7 mouse cellular contexts compared by ENCODE assay signal in the genomic region with DNA sequence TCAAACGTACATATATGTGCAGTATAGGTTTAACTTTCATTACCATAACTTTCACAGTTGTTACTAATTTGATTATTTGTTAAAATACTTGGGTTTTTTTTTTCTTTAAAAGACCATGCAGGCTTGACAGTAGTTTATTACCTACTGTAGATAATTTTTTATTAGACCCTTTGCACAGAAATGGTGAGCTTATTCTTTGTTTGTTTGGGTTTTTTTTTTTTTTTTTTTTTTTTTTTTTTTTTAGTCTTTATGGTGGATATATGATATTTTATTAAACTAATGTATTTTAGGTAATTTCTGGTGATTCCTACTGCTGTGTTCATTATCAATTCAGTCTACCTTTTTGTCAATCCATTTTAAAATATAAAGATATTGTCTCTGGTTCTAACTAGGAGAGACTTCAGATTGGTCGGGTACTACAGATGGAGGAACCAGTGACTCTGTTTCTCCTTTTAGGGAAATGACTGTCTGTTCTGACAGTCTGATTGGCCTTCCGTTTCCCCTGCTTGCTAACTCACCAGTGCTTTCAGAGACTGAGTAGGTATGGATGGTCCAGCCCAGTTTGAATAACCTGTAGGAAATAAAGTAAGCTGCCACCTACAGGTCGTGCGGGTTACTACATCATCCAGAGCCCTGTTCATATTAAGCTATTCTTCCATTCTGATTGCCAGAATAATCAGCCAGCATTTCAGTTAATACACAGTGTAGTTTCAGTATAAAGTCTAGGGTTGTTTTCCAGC. TPM values are rescaled to one million over a fixed set of nuclear protein-coding genes. Genes with fewer than 3 reads are reported as not detected.
DNase-seq lines count a peak whose midpoint lies in the region; ATAC-seq lines count a peak whose summit lies in the region.

No protein-coding gene starts in this region.

- H3K9me3 ChIP-seq in embryonic facial prominence, embryonic 11.5 days (replicated peaks; ENCODE audit: control insufficient read depth, low read length), result no peaks in the 10 kb centered on the region
- H3K9me3 ChIP-seq in intestine, embryonic 16.5 days (ENCODE audit: control insufficient read depth, low read length), result no peaks in the 10 kb centered on the region

- no peaks in the 10 kb centered on the region for H3K27me3 ChIP-seq in embryonic facial prominence, embryonic 11.5 days (ENCODE audit: control insufficient read depth, insufficient read depth, low read length)
- H3K27me3 ChIP-seq in intestine, embryonic 16.5 days (replicated peaks; ENCODE audit: control insufficient read depth, insufficient read depth, low read length), result 0 out of 2 replicates have a peak, but pooled peaks cover 2% of the 10 kb centered on the region

- H3K4me3 ChIP-seq in embryonic facial prominence, embryonic 11.5 days (ENCODE audit: low read depth, low read length), result no peak overlapping the region
- H3K4me3 ChIP-seq in intestine, embryonic 16.5 days (ENCODE audit: low read length), result peak overlapping the region; percentile 29

- peak; percentile 87 for DNase-seq in adrenal gland, postnatal 10 days
- DNase-seq in embryonic facial prominence, embryonic 11.5 days (ENCODE audit: low spot score), result peak; percentile 93
- DNase-seq in gonadal fat pad, adult 2 months (ENCODE audit: low read depth), result peak; percentile 34
- DNase-seq in left cerebral cortex, postnatal 25 days (ENCODE audit: low spot score in 2 of 2), result peak; percentile 84 to 94
- peak; percentile 89 for DNase-seq in mesoderm, embryonic 11.5 days (ENCODE audit: low read depth, low spot score)
- peak; percentile 76 to 77 for DNase-seq in right cerebral cortex, postnatal 36 days (ENCODE audit: low spot score in 2 of 2)

- intact Hi-C loops in left cerebral cortex, postnatal 25 days (cut with DNase I), result loop anchor here (2.0 kb wide), 1 partner anchor 243 kb away; no protein-coding TSS in a partner anchor

- no peaks in the 10 kb centered on the region for H3K4me1 ChIP-seq in embryonic facial prominence, embryonic 11.5 days (ENCODE audit: control insufficient read depth, insufficient read depth, low read length)
- H3K4me1 ChIP-seq in intestine, embryonic 16.5 days (ENCODE audit: control insufficient read depth, insufficient read depth, low read length), result peaks cover 4% of the 10 kb centered on the region; the same call in 1 of the 2 replicates

- H3K4me2 ChIP-seq in embryonic facial prominence, embryonic 11.5 days (ENCODE audit: low read depth, low read length), result no peak overlapping the region
- H3K4me2 ChIP-seq in intestine, embryonic 16.5 days (ENCODE audit: low read depth, low read length), result peak overlapping the region; percentile 47

- H3K36me3 ChIP-seq in embryonic facial prominence, embryonic 11.5 days (replicated peaks; ENCODE audit: control insufficient read depth, insufficient read depth, low read depth, low read length), result no peaks in the 10 kb centered on the region; the same call in 1 of the 2 replicates
- H3K36me3 ChIP-seq in intestine, embryonic 16.5 days (ENCODE audit: control insufficient read depth, insufficient read depth, low read length), result peaks cover 3% of the 10 kb centered on the region

- WGBS in embryonic facial prominence, embryonic 11.5 days, result 8% methylated on average over 5 of the region's 5 CpGs
- 6% methylated on average over 5 of the region's 5 CpGs for WGBS in intestine, embryonic 16.5 days

- H3K27ac ChIP-seq in embryonic facial prominence, embryonic 11.5 days (replicated peaks; ENCODE audit: low read depth, low read length), result no peak overlapping the region
- H3K27ac ChIP-seq in intestine, embryonic 16.5 days (ENCODE audit: low read length), result no peak overlapping the region

- H3K9ac ChIP-seq in embryonic facial prominence, embryonic 11.5 days (replicated peaks; ENCODE audit: low read length), result no peak overlapping the region
- H3K9ac ChIP-seq in intestine, embryonic 16.5 days (ENCODE audit: low read depth, low read length), result no peak overlapping the region

- ATAC-seq in embryonic facial prominence, embryonic 11.5 days (replicated peaks; ENCODE audit: insufficient number of reproducible peaks, low FRiP score, low TSS enrichment, low read depth), result no peak
- peak; percentile 27 for ATAC-seq in intestine, embryonic 16.5 days

RNA-seq across cellular contexts. Expression of a gene that starts 1.6 kb away (rescaled TPM):
- total RNA-seq in adrenal gland, postnatal 10 days (2021), result 100 to 1,000 TPM; 106 to 107 TPM
- polyA plus RNA-seq in embryonic facial prominence, embryonic 11.5 days (2014; fragmentation: Nextera tagmentation; extraction: Ambion mirVana), result 255 and 257 TPM in 2 replicates
- 83.3 and 101 TPM in 2 replicates for polyA plus RNA-seq in gonadal fat pad, adult 2 months (2012; rRNA removed)
- polyA plus RNA-seq in intestine, embryonic 16.5 days (2015; fragmentation: Nextera tagmentation; extraction: Ambion mirVana), result 372 and 389 TPM in 2 replicates
- 100 to 1,000 TPM; 101 to 107 TPM for total RNA-seq in left cerebral cortex, postnatal 25 days (2021)

RNA-seq across cellular contexts. Expression of a gene that starts 1.8 kb away (rescaled TPM):
- 10 to 100 TPM; 37.0 to 57.0 TPM for total RNA-seq in adrenal gland, postnatal 10 days (2021)
- polyA plus RNA-seq in embryonic facial prominence, embryonic 11.5 days (2014; fragmentation: Nextera tagmentation; extraction: Ambion mirVana), result 26.0 and 28.0 TPM in 2 replicates
- polyA plus RNA-seq in gonadal fat pad, adult 2 months (2012; rRNA removed), result 18.1 and 21.5 TPM in 2 replicates
- 45.4 and 45.8 TPM in 2 replicates for polyA plus RNA-seq in intestine, embryonic 16.5 days (2015; fragmentation: Nextera tagmentation; extraction: Ambion mirVana)
- 100 to 1,000 TPM; 121 to 148 TPM for total RNA-seq in left cerebral cortex, postnatal 25 days (2021)

RNA-seq across cellular contexts. Expression of a gene that starts 17.6 kb away (rescaled TPM):
- not detected for total RNA-seq in adrenal gland, postnatal 10 days (2021)
- polyA plus RNA-seq in embryonic facial prominence, embryonic 11.5 days (2014; fragmentation: Nextera tagmentation; extraction: Ambion mirVana), result not detected in 2 replicates
- not detected in 2 replicates for polyA plus RNA-seq in gonadal fat pad, adult 2 months (2012; rRNA removed)
- not detected in 2 replicates for polyA plus RNA-seq in intestine, embryonic 16.5 days (2015; fragmentation: Nextera tagmentation; extraction: Ambion mirVana)
- not detected for total RNA-seq in left cerebral cortex, postnatal 25 days (2021)

RNA-seq across cellular contexts. Expression of a gene that starts 32.1 kb away (rescaled TPM):
- 1 to 10 TPM; 5.1 to 7.8 TPM for total RNA-seq in adrenal gland, postnatal 10 days (2021)
- polyA plus RNA-seq in embryonic facial prominence, embryonic 11.5 days (2014; fragmentation: Nextera tagmentation; extraction: Ambion mirVana), result 2.5 and 2.6 TPM in 2 replicates
- 65.7 and 76.4 TPM in 2 replicates for polyA plus RNA-seq in gonadal fat pad, adult 2 months (2012; rRNA removed)
- polyA plus RNA-seq in intestine, embryonic 16.5 days (2015; fragmentation: Nextera tagmentation; extraction: Ambion mirVana), result 10.6 and 13.0 TPM in 2 replicates
- 1 to 10 TPM; 4.1 to 4.7 TPM for total RNA-seq in left cerebral cortex, postnatal 25 days (2021)

Comparison
In these comparisons a context has a peak if more than half of its experiments do, and no peak if none do; other contexts are left out.
1. DNase-seq: peak in every context shown above with its lines; median percentile 93 in embryonic facial prominence, embryonic 11.5 days; 89 in left cerebral cortex, postnatal 25 days; 89 in mesoderm, embryonic 11.5 days; 87 in adrenal gland, postnatal 10 days; 76 in right cerebral cortex, postnatal 36 days; 34 in gonadal fat pad, adult 2 months.